Mouse (Mus musculus): Measurements from ENCODE around the gene Foxc2. TPM values are rescaled to one million over a fixed set of nuclear protein-coding genes. Genes with fewer than 3 reads are reported as not detected.

Foxc2 gene
- polyA plus RNA-seq, 1 experiment from 2014 or later: 1.9 TPM

GRCm38 (mm10) chr8:121092141-121092540, 23.8 kb upstream of the Foxc2 start:
- no peak overlapping the region for H3K9ac ChIP-seq (ENCODE audit: low read depth, low read length)
- peaks cover 64% of the 10 kb centered on the region for H3K27me3 ChIP-seq (replicated peaks; ENCODE audit: control insufficient read depth, insufficient read depth, low read length)
- H3K9me3 ChIP-seq (ENCODE audit: control insufficient read depth, low read length): no peaks in the 10 kb centered on the region
- H3K36me3 ChIP-seq (ENCODE audit: control insufficient read depth, insufficient read depth, low read length): peaks cover 3% of the 10 kb centered on the region; the same call in 1 of the 2 replicates
- no peaks in the 10 kb centered on the region for H3K4me1 ChIP-seq (ENCODE audit: control insufficient read depth, insufficient read depth, low read depth, low read length)
- H3K4me3 ChIP-seq (ENCODE audit: low read length): no peak overlapping the region
- H3K4me2 ChIP-seq (ENCODE audit: low read length): no peak overlapping the region
- no peak for ATAC-seq
- no peak overlapping the region for H3K27ac ChIP-seq (ENCODE audit: low read depth, low read length)
- 34% methylated on average over 6 of the region's 6 CpGs for WGBS

DNA sequence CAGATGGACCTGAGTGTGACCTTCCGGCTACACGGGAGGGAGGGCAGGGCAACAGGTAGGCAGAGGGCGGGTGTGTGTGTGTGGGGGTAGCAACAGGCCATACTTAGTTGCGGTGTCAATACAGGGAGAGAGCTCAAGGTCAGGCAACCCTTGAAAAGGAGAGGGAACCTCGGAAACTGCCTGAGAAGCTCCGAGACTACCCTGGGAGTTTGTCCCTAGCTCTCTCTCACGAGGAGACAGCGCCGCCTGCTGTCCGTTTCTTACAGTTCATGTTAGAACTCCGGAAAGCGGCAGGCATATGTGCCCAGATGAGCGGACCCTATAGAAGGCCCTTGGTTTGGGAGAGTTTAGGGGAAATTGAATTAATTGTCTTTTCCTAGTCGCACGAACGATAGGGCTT, 23.3 kb upstream of the Foxc2 start:
- H3K27ac ChIP-seq (ENCODE audit: low read depth, low read length): no peak overlapping the region
- H3K27me3 ChIP-seq (replicated peaks; ENCODE audit: control insufficient read depth, insufficient read depth, low read length): peaks cover 61% of the 10 kb centered on the region
- no peak overlapping the region for H3K9ac ChIP-seq (ENCODE audit: low read depth, low read length)
- no peaks in the 10 kb centered on the region for H3K9me3 ChIP-seq (ENCODE audit: control insufficient read depth, low read length)
- H3K4me1 ChIP-seq (ENCODE audit: control insufficient read depth, insufficient read depth, low read depth, low read length): no peaks in the 10 kb centered on the region
- ATAC-seq: peak; percentile 76
- H3K4me3 ChIP-seq (ENCODE audit: low read length): no peak overlapping the region
- WGBS: 4% methylated on average over 16 of the region's 16 CpGs
- peaks cover 6% of the 10 kb centered on the region; the same call in 1 of the 2 replicates for H3K36me3 ChIP-seq (ENCODE audit: control insufficient read depth, insufficient read depth, low read length)
- H3K4me2 ChIP-seq (ENCODE audit: low read length): no peak overlapping the region

DNA sequence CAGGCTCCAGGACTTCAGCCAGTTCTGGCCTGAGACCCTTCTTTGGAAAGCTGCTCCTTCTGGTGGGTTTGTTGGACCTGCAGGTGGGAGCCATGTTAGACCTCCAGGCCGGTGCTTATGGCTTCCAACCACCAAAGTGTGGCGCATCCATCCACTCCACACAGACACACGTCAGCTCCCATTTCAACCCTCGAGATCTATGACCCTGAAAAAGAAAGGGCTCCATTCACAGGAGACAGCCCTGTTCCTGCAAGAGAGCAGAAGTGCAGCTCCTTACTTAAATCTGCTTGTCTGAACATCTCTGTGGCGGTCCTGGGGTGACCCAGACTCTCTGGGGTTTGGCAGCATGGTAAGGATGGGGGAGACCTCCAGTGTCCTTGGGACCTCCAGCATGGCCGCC, 22.5 kb upstream of the Foxc2 start:
- 66% methylated on average over 6 of the region's 6 CpGs for WGBS
- H3K4me2 ChIP-seq (ENCODE audit: low read length): no peak overlapping the region
- no peak overlapping the region for H3K4me3 ChIP-seq (ENCODE audit: low read length)
- no peak overlapping the region for H3K9ac ChIP-seq (ENCODE audit: low read depth, low read length)
- no peak overlapping the region for H3K27ac ChIP-seq (ENCODE audit: low read depth, low read length)
- H3K36me3 ChIP-seq (ENCODE audit: control insufficient read depth, insufficient read depth, low read length): peaks cover 11% of the 10 kb centered on the region
- H3K4me1 ChIP-seq (ENCODE audit: control insufficient read depth, insufficient read depth, low read depth, low read length): no peaks in the 10 kb centered on the region
- no peak for ATAC-seq
- H3K27me3 ChIP-seq (replicated peaks; ENCODE audit: control insufficient read depth, insufficient read depth, low read length): peaks cover 55% of the 10 kb centered on the region
- H3K9me3 ChIP-seq (ENCODE audit: control insufficient read depth, low read length): no peaks in the 10 kb centered on the region

DNA sequence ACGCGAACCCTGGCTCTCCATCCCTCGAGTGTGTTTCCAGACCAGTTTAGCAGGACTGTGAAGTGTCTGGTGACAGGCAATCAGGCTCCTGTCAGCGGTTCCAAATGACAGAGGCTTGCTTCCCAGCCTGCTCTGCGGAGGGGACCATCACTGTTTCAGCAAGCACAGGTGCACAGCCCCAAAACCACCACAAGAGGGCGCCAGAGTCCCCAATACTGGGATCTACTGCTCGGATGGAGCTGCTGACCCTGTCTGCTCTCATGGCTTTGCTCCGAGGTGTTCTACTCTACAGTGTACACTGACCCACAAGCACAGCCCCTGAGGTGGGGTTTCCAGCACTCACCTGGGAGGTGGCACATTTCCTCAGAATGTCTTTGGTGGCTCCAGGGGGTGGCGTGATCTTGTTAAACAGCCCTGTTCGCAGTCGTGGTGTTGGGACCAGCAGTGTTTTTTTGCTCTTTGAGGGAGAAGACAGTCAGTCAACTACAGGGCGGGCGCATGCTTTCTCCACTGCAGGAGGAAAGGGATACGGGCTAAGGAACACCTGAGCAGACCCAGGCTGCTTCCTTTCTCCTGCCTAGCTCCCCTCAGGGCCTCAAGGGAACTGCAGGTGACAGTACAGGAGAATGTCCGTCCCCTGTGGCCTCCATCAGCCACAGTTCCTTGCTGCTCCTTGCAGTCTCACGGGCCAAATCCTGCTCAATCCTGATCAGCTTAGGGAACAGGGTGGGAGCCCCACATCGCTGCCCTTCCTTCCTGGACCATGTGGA, 11.7 kb upstream of the Foxc2 start:
- WGBS: 51% methylated on average over 17 of the region's 17 CpGs
- Histone ChIP-seq H3K9ac (ENCODE audit: low read depth, low read length) (no peak overlapping the region), H3K4me1 (ENCODE audit: control insufficient read depth, insufficient read depth, low read depth, low read length) (peaks cover 11% of the 10 kb centered on the region), H3K4me3 (ENCODE audit: low read length) (no peak overlapping the region), H3K4me2 (ENCODE audit: low read length) (no peak overlapping the region), H3K36me3 (ENCODE audit: control insufficient read depth, insufficient read depth, low read length) (peaks cover 27% of the 10 kb centered on the region), H3K27me3 (replicated peaks; ENCODE audit: control insufficient read depth, insufficient read depth, low read length) (no peaks in the 10 kb centered on the region), H3K27ac (ENCODE audit: low read depth, low read length) (no peak overlapping the region), H3K9me3 (ENCODE audit: control insufficient read depth, low read length) (no peaks in the 10 kb centered on the region)
- ATAC-seq: peak; percentile 15

- 2% methylated on average over 73 of the region's 75 CpGs for WGBS
- peaks cover 7% of the 10 kb centered on the region for H3K36me3 ChIP-seq (ENCODE audit: control insufficient read depth, insufficient read depth, low read length)
Observed at GRCm38 (mm10) chr8:121107668-121108656, 8.0 kb upstream of the Foxc2 start, which contains the start of gene Mthfsd. Gene Mthfsd, minus strand, starts transcription at chr8:121108392.

GRCm38 (mm10) chr8:121108657-121109056, 7.3 kb upstream of the Foxc2 start:
- peak overlapping the region; percentile 87 for H3K9ac ChIP-seq (ENCODE audit: low read depth, low read length)
- peak overlapping the region; percentile 95 for H3K4me3 ChIP-seq (ENCODE audit: low read length)
- H3K4me1 ChIP-seq (ENCODE audit: control insufficient read depth, insufficient read depth, low read depth, low read length): peaks cover 13% of the 10 kb centered on the region
- 0 out of 2 replicates have a peak, but pooled peaks cover under 1% of the 10 kb centered on the region for H3K36me3 ChIP-seq (ENCODE audit: control insufficient read depth, insufficient read depth, low read length)
- no peak for ATAC-seq
- H3K27ac ChIP-seq (ENCODE audit: low read depth, low read length): no peak overlapping the region
- WGBS: 13% methylated on average over 5 of the region's 5 CpGs
- H3K9me3 ChIP-seq (ENCODE audit: control insufficient read depth, low read length): no peaks in the 10 kb centered on the region
- H3K27me3 ChIP-seq (replicated peaks; ENCODE audit: control insufficient read depth, insufficient read depth, low read length): peaks cover 9% of the 10 kb centered on the region
- peak overlapping the region; percentile 95 for H3K4me2 ChIP-seq (ENCODE audit: low read length)

More at GRCm38 (mm10) chr8:121107668-121108656, 8.0 kb upstream of the Foxc2 start, which contains the start of gene Mthfsd:
- Histone ChIP-seq H3K4me2 (ENCODE audit: low read length) (peak within 1 kb of the TSS; percentile 95), H3K9me3 (ENCODE audit: control insufficient read depth, low read length) (no peaks in the 10 kb centered on the region), H3K9ac (ENCODE audit: low read depth, low read length) (peak within 1 kb of the TSS; percentile 87), H3K4me3 (ENCODE audit: low read length) (peak within 1 kb of the TSS; percentile 95), H3K27me3 (replicated peaks; ENCODE audit: control insufficient read depth, insufficient read depth, low read length) (peaks cover 6% of the 10 kb centered on the region; the same call in 1 of the 2 replicates), H3K27ac (ENCODE audit: low read depth, low read length) (peak within 1 kb of the TSS; percentile 90), H3K4me1 (ENCODE audit: control insufficient read depth, insufficient read depth, low read depth, low read length) (peaks cover 11% of the 10 kb centered on the region)
- ATAC-seq: peak; percentile 95

DNA sequence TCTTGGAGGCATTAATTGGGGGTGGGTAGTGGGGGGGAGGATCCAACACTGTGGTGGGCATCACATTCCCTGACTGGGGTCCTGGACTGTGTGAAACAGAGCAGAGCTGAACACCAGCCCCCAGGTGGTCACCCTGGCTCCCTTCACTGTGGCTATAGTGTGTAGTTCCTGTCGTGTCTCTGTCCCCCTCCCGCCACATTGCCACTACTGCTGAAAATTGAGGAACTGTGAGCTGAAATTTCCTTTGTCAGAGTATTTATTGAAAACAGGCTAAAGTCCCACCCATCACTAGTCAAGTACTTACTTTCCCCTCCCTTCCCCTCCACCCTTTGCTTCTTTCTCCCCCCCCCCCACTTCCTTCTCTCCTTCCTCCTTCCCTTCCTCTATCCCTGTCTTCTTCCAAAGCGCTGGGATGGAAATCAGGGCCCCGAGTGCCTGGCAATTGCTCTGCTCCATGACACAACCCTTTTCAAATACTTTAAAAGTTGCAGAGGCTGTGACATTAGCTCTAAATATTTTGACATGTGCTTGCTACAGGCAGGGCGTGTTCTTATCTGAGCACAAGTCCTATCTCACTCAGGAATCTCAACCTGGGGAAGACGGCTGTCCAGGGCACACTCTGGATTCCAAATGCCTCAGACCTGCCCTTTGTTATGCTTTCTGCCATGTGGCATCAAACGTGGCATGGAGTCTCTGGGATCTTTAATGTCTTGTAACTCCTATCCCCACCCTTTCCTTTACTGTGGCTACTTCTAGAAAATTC, 4.6 kb upstream of the Foxc2 start:
- H3K4me2 ChIP-seq (ENCODE audit: low read length): no peak overlapping the region
- no peak for ATAC-seq
- no peaks in the 10 kb centered on the region for H3K36me3 ChIP-seq (ENCODE audit: control insufficient read depth, insufficient read depth, low read length)
- 52% methylated on average over 7 of the region's 7 CpGs for WGBS
- peaks cover 31% of the 10 kb centered on the region for H3K27me3 ChIP-seq (replicated peaks; ENCODE audit: control insufficient read depth, insufficient read depth, low read length)
- H3K4me1 ChIP-seq (ENCODE audit: control insufficient read depth, insufficient read depth, low read depth, low read length): peaks cover 16% of the 10 kb centered on the region
- no peak overlapping the region for H3K9ac ChIP-seq (ENCODE audit: low read depth, low read length)
- H3K9me3 ChIP-seq (ENCODE audit: control insufficient read depth, low read length): no peaks in the 10 kb centered on the region
- no peak overlapping the region for H3K4me3 ChIP-seq (ENCODE audit: low read length)
- no peak overlapping the region for H3K27ac ChIP-seq (ENCODE audit: low read depth, low read length)

DNA sequence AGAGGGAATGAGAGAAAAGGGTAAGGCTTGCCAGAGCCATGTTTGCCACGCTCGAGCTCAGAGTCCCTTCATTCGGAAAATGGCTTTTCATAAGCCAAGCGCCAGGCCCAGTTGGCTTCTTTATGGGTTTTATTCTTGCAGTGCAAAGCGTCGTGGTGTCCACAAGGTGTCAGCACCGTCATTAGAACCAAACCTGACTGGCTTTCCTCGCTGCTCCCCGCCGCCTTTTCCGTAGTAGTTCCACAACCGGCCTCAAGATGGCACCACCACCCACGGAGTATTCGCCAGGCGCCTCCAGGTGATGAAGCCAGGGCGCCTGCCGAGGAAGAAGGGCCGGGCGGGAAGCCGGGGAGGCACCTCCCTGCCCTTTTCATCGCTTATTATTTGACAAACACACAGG, 2.7 kb upstream of the Foxc2 start:
- Histone ChIP-seq H3K9ac (ENCODE audit: low read depth, low read length) (no peak overlapping the region), H3K4me3 (ENCODE audit: low read length) (no peak overlapping the region; the same call in 1 of the 2 replicates), H3K4me2 (ENCODE audit: low read length) (no peak overlapping the region), H3K27ac (ENCODE audit: low read depth, low read length) (no peak overlapping the region), H3K27me3 (replicated peaks; ENCODE audit: control insufficient read depth, insufficient read depth, low read length) (peaks cover 49% of the 10 kb centered on the region), H3K9me3 (ENCODE audit: control insufficient read depth, low read length) (peaks cover 4% of the 10 kb centered on the region; the same call in 1 of the 2 replicates), H3K36me3 (ENCODE audit: control insufficient read depth, insufficient read depth, low read length) (no peaks in the 10 kb centered on the region), H3K4me1 (ENCODE audit: control insufficient read depth, insufficient read depth, low read depth, low read length) (peaks cover 15% of the 10 kb centered on the region)
- peak; percentile 66 for ATAC-seq
- 1% methylated on average over 21 of the region's 21 CpGs for WGBS
